Mouse (Mus musculus) liver, embryonic 11.5 days (tissue): ENCODE data around the gene Gm26558. TPM values are rescaled to one million over a fixed set of nuclear protein-coding genes. Genes with fewer than 3 reads are reported as not detected.

Source experiments
- ATAC-seq: fragments of 200-750 bp; cut with Nextera tagmentation; replicated peaks from 2 replicates; pipeline ENCODE4 v1.8.0; 2017; ENCODE audit warnings: moderate number of reproducible peaks, mild to moderate bottlenecking, moderate TSS enrichment, moderate library complexity; ENCODE audit not compliant: low FRiP score
- DNase-seq: peaks from one replicate; pipeline ENCODE4 v3.0.0-alpha.2; 2017; ENCODE audit warnings: low spot score
- H3K27ac ChIP-seq: fragments of 300-500 bp; sonication (generic); 2 replicates; pipeline ENCODE4 v1.5.1; 2014; ENCODE audit warnings: mild to moderate bottlenecking, low read depth, low read length, control low read depth
- H3K27me3 ChIP-seq: fragments of 300-500 bp; sonication (generic); replicated peaks from 2 replicates; pipeline ENCODE4 v1.6.1; 2014; ENCODE audit warnings: low read length, mixed read lengths; ENCODE audit not compliant: control insufficient read depth, insufficient read depth
- H3K36me3 ChIP-seq: fragments of 300-500 bp; sonication (generic); 2 replicates; pipeline ENCODE4 v1.6.1; 2014; ENCODE audit warnings: mild to moderate bottlenecking, low read length, moderate library complexity, mixed read lengths; ENCODE audit not compliant: control insufficient read depth, insufficient read depth
- H3K4me1 ChIP-seq: fragments of 300-500 bp; sonication (generic); replicated peaks from 2 replicates; pipeline ENCODE4 v1.6.1; 2014; ENCODE audit warnings: low read length, mixed read lengths; ENCODE audit not compliant: control insufficient read depth, insufficient read depth
- H3K4me2 ChIP-seq: fragments of 300-500 bp; sonication (generic); 2 replicates; pipeline ENCODE4 v1.6.1; 2014; ENCODE audit warnings: mild to moderate bottlenecking, control low read depth, moderate library complexity
- H3K4me3 ChIP-seq: fragments of 300-500 bp; sonication (generic); 2 replicates; pipeline ENCODE4 v1.5.1; 2014; ENCODE audit warnings: low read depth, low read length, control low read depth
- H3K9ac ChIP-seq: fragments of 300-500 bp; sonication (generic); 2 replicates; pipeline ENCODE4 v1.6.1; 2014; ENCODE audit warnings: low read depth, low read length, control low read depth
- H3K9me3 ChIP-seq: fragments of 300-500 bp; sonication (generic); 2 replicates; pipeline ENCODE4 v1.6.1; 2016; ENCODE audit warnings: low read length, inconsistent platforms, mixed read lengths; ENCODE audit not compliant: control insufficient read depth
- WGBS: fragments of 180-500 bp; shearing (Covaris S2); extraction: QIAGEN DNeasy Blood & Tissue Kit; methylation state at CpG from one replicate; pipeline ENCODE4 v1.1.7; 2014; 5-methylcytosine and 5-hydroxymethylcytosine counted together
- polyA plus RNA-seq: library from polyadenylated mRNA; unstranded; fragments of >200 nt; fragmentation: Nextera tagmentation; extraction: Ambion mirVana; gene quantifications from 2 replicates; pipeline ENCODE4 v1.2.1, GENCODE M21; 2014

Gm26558 gene
- 2.6 and 3.5 TPM in 2 replicates for polyA plus RNA-seq

GRCm38 (mm10) chr2:70661715-70662495 lies at the start of gene Gm26558:
Gm26558 (minus strand) TSS chr2:70662108.
- Histone ChIP-seq H3K27ac (peak within 1 kb of the TSS; percentile 85), H3K27me3 (no peaks in the 10 kb centered on the region), H3K4me2 (peak within 1 kb of the TSS; percentile 94), H3K9me3 (no peaks in the 10 kb centered on the region), H3K4me3 (peak within 1 kb of the TSS; percentile 86), H3K9ac (peak within 1 kb of the TSS; percentile 92), H3K36me3 (peaks cover 3% of the 10 kb centered on the region; the same call in 1 of the 2 replicates), H3K4me1 (peaks cover 22% of the 10 kb centered on the region)
- DNase-seq = peak; percentile 76
- WGBS = under 1% methylated on average over 53 of the region's 54 CpGs
- ATAC-seq = peak; percentile 74

GRCm38 (mm10) chr2:70710878-70711277 lies 49.0 kb upstream of the Gm26558 start:
- ATAC-seq (no peak), DNase-seq (no peak)
- Histone ChIP-seq H3K9ac (no peak overlapping the region), H3K9me3 (no peaks in the 10 kb centered on the region), H3K36me3 (peaks cover 36% of the 10 kb centered on the region), H3K4me1 (no peaks in the 10 kb centered on the region), H3K27me3 (no peaks in the 10 kb centered on the region), H3K4me2 (no peak overlapping the region), H3K4me3 (no peak overlapping the region), H3K27ac (no peak overlapping the region)
- WGBS = 92% methylated on average over 4 of the region's 4 CpGs

- WGBS = 91% methylated on average over 7 of the region's 7 CpGs
- no peak for DNase-seq
- no peak; the same call in 1 of the 2 replicates for ATAC-seq
- no peaks in the 10 kb centered on the region for H3K27me3 ChIP-seq
- no peak overlapping the region for H3K4me3 ChIP-seq
- no peaks in the 10 kb centered on the region for H3K9me3 ChIP-seq
- H3K9ac ChIP-seq = no peak overlapping the region
- H3K4me1 ChIP-seq = no peaks in the 10 kb centered on the region
- H3K27ac ChIP-seq = no peak overlapping the region
- H3K36me3 ChIP-seq = peaks cover 35% of the 10 kb centered on the region
- no peak overlapping the region for H3K4me2 ChIP-seq
These were observed 48.3 kb upstream of the Gm26558 start for GRCm38 (mm10) chr2:70710236-70710635.

GRCm38 (mm10) chr2:70708986-70709730 lies 47.2 kb upstream of the Gm26558 start:
- peaks cover 28% of the 10 kb centered on the region for H3K36me3 ChIP-seq
- H3K4me3 ChIP-seq = no peak overlapping the region
- no peaks in the 10 kb centered on the region for H3K4me1 ChIP-seq
- no peak overlapping the region for H3K27ac ChIP-seq
- WGBS = 82% methylated on average over 13 of the region's 13 CpGs
- H3K9ac ChIP-seq = no peak overlapping the region
- no peaks in the 10 kb centered on the region for H3K9me3 ChIP-seq
- DNase-seq (no peak), ATAC-seq (no peak)
- no peaks in the 10 kb centered on the region for H3K27me3 ChIP-seq
- H3K4me2 ChIP-seq = no peak overlapping the region

- H3K36me3 ChIP-seq = no peaks in the 10 kb centered on the region
- H3K4me1 ChIP-seq = no peaks in the 10 kb centered on the region
- ATAC-seq (no peak), DNase-seq (no peak)
- H3K4me3 ChIP-seq = no peak overlapping the region
- no peaks in the 10 kb centered on the region for H3K27me3 ChIP-seq
- H3K4me2 ChIP-seq = no peak overlapping the region
- WGBS = 26% methylated on average over 4 of the region's 5 CpGs
- H3K9me3 ChIP-seq = no peaks in the 10 kb centered on the region
- H3K27ac ChIP-seq = no peak overlapping the region
- no peak overlapping the region for H3K9ac ChIP-seq
These were observed 40.5 kb upstream of the Gm26558 start for GRCm38 (mm10) chr2:70702403-70702802.

- ATAC-seq = no peak
- Histone ChIP-seq H3K4me3 (no peak overlapping the region), H3K4me1 (no peaks in the 10 kb centered on the region), H3K9me3 (no peaks in the 10 kb centered on the region), H3K9ac (no peak overlapping the region), H3K36me3 (no peaks in the 10 kb centered on the region), H3K4me2 (no peak overlapping the region), H3K27ac (no peak overlapping the region), H3K27me3 (no peaks in the 10 kb centered on the region)
- DNase-seq = no peak
- 44% methylated on average over 9 of the region's 9 CpGs for WGBS
These were observed 39.7 kb upstream of the Gm26558 start for GRCm38 (mm10) chr2:70701571-70701970.

GRCm38 (mm10) chr2:70700851-70701250 lies 38.9 kb upstream of the Gm26558 start:
- H3K4me2 ChIP-seq = no peak overlapping the region
- no peak for ATAC-seq

GRCm38 (mm10) chr2:70695712-70696111 lies 33.8 kb upstream of the Gm26558 start:
- ATAC-seq (no peak), DNase-seq (no peak)
- WGBS = 81% methylated on average over 10 of the region's 10 CpGs
- H3K27ac ChIP-seq = no peak overlapping the region
- no peak overlapping the region for H3K4me2 ChIP-seq
- no peaks in the 10 kb centered on the region for H3K27me3 ChIP-seq
- H3K4me3 ChIP-seq = no peak overlapping the region
- H3K9ac ChIP-seq = no peak overlapping the region
- H3K4me1 ChIP-seq = no peaks in the 10 kb centered on the region
- H3K9me3 ChIP-seq = no peaks in the 10 kb centered on the region
- peaks cover 8% of the 10 kb centered on the region; the same call in 1 of the 2 replicates for H3K36me3 ChIP-seq

More at GRCm38 (mm10) chr2:70700851-70701250, 38.9 kb upstream of the Gm26558 start:
- Histone ChIP-seq H3K36me3 (no peaks in the 10 kb centered on the region), H3K27ac (no peak overlapping the region), H3K9ac (no peak overlapping the region), H3K27me3 (no peaks in the 10 kb centered on the region), H3K4me3 (no peak overlapping the region), H3K4me1 (no peaks in the 10 kb centered on the region), H3K9me3 (no peaks in the 10 kb centered on the region)
- DNase-seq = no peak
- WGBS = 86% methylated on average over 3 of the region's 3 CpGs
